Mouse (Mus musculus): ENCODE measurements around the gene Edn2.

Edn2 gene

DNA sequence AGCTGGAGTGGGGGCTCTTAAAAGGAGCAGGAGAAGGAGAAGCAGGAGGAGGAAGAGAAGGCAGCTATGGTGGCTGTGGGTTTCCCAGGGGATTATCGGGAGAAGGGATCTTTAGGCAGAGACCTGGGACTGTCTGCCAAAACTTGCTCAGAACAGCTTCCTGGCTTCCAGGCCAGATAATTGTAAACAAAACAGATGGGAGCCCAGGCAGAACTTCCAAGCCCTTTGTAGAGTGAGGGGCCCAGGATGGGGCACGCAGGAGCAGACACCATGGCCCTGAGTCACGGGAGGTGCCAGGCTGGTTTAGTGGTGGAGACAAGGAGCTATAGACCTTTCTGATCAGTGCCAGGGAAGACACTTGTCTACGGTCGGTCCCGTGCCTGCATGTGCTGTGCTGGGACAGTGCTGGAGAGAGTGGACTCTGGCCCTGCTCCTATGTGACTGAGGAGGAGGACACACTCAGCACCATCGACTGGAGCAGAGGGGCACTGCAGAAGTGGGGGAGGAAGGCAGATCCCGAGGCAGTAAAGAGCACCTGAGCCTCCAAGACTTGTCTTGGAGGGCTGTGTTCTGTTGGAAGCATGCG lies 43.4 kb downstream of the Edn2 start:
- no peak for DNase-seq (ENCODE audit: low spot score)

DNA sequence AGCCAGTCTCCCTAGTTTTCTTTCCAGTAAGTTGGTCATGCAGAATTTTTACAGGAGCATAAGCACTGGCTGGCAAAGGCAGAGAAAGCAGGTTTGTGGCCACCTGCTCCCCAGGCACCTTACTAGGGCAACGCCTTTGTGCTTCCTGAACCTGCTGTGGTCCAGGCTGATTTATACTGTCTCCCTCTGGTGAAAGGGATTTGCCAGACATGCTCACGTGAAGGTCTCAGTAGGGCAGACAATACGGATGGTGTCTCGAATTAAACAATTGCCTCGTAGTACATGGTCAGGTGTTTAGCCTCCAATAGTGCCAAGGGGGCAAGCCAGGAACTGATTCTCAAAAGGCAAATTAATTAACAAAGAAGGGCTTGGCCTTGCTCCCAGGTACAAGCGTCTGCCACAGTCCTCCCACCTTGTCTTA lies 45.5 kb downstream of the Edn2 start:
- no peak for DNase-seq (ENCODE audit: low spot score)

DNA sequence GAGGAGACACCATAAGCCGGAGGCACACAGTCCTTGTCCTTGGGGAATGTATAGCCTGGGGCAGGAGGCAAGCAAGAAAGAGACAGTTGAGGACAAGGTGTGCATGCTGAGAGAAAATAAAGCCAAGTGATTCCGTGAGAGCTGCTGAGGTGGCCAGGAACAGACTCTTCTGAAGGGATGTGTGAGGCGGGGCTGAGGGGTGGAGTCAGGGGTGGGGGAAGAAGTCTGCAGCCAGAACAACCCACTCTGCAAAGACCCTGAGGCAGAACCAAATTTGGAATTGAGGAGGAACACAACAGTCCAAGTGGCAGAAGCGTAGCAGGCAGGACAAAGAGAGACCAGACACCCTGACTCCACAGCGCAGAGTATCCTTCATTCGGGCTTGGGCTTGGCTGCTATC lies 51.1 kb downstream of the Edn2 start:
- DNase-seq (ENCODE audit: low spot score): no peak

DNA sequence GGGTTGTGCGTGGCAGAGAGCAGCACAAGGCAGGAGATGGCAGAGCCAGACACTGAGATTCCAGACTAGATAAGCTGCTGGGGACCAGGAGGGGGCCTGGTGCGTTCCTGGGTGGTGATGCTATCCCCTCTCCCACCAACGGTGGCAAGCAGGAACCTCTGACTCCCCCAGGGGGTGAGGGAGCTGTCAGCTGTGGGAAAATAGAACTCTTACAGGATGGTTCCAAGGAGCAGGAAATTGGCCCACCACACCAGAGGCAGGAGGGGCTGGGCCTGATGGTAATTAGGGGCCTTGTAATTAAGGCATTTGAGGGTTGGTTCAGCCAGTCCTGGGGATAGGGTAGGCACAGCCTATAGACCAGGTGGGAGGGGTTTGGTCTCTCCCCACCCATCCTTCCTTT lies 51.8 kb downstream of the Edn2 start:
- DNase-seq (ENCODE audit: low spot score): no peak

DNA sequence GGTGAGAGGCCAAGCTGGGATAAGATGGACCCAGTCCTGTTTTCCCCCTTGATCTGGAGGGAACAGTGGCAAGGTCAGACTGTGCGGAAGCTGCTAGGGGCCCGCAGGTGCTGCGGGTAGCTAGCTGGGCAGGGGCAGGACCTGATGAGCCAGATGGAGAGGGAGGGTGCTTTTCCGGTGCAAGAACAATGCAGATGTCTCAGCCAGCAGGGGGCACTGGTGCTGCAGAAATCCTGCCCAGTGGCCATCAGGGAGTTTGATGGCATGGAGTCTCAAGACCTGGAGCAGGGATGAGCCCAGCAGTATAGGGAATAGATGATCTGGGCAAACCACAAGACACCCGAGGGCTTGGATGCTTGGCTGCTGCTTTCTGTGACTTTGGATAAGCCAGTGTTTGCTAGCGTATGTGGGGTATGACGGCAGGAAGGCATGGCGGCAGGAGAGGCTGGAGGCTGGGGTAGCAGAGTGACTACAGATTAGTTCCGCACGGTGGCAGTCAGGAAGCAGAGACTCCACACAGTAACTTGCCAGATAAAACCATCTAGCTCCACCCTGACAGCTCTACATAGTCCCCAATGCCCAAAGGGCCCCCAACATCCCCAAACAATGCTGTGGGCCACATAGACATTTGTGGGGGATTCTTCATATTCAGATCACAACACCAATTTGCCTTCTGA lies 55.0 kb downstream of the Edn2 start:
- DNase-seq (ENCODE audit: low spot score): no peak

DNA sequence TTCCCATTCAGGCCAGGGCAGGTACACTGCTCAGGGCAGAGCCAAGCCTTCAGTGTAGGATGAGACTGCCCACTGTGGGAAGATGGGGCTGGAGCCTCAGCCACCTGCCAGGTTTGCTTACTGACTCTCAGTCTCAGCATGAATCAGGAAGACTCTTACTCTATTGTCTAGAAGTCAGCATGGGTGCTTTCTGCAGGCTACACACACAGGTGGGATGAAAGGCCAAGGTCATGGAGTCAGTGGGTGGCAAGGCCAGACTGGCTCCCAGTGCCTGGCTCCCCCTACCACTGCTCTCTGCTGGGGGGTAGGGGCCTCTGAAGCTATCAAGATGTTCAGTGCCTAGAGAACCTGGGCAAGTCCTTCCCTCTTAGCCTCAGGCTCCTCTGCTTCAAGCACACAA lies 55.9 kb downstream of the Edn2 start:
- no peak for DNase-seq (ENCODE audit: low spot score)

Measured in ovary, adult 18-20 months (tissue).